Mouse (Mus musculus): ENCODE results near the gene Gucy2g. TPM values are rescaled to one million over a fixed set of nuclear protein-coding genes. Genes with fewer than 3 reads are reported as not detected.
"Not testable (repeated sequence)": the region's sequence is repeated elsewhere in the genome, so short reads cannot be mapped to it uniquely, and the experiment has no call there.

Gucy2g gene
- polyA plus RNA-seq, 1 experiment: 0.32 TPM

DNA sequence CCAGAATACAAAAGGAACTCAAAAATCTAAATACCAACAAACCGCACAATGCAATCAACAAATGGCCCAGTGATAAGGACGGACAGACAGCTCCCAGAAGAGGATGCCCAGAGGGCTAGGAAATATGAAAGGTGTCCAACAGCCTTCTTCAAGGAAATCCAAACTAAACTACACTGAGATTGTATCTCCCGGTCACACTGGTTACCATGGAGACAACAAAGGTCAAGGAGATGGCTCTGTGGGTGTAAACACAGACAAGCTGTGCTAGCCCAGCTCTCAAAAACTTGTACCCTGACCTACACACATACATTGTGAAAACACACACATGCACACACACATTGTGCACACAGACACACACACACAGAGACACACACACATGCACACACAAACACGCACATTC, 78.8 kb downstream of the Gucy2g start:
- WGBS: 59% methylated on average over 4 of the region's 4 CpGs
- TF ChIP-seq POLR2A (IDR thresholded peaks at IDR 0.05; ENCODE audit: borderline replicate concordance, extremely low read depth, low read depth, low read length) (no peak), CTCF (IDR thresholded peaks at IDR 0.05; ENCODE audit: insufficient read depth, low read length) (no peak)
- Histone ChIP-seq H3K4me3 (replicated peaks; ENCODE audit: extremely low read depth, low read depth, low read length) (no peak overlapping the region), H3K4me1 (ENCODE audit: control insufficient read depth, insufficient read depth, low read length) (peaks cover under 1% of the 10 kb centered on the region; the same call in 1 of the 2 replicates)
- no peak for DNase-seq

DNA sequence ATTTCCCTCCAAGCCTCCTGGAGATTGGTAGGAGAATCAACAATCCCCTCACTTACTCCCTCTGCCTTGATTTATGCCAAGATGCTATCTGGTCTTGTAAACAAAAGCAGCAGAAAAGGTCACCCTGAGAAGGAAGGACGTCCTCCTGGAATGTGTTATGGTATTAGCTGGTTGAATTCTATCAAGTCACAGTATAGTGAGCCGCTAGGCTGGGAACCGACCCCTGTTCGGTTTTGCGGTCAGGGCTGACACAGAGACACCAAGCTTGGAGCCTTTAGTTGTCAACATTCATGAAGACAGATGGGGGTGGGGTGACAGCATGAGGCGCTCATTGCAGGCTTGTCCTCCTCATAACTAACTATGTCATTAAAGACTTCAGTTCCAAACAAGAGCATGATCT, 81.2 kb downstream of the Gucy2g start:
- H3K4me1 ChIP-seq (ENCODE audit: control insufficient read depth, insufficient read depth, low read length): no peaks in the 10 kb centered on the region
- DNase-seq: no peak
- no peak for TF ChIP-seq POLR2A (IDR thresholded peaks at IDR 0.05; ENCODE audit: borderline replicate concordance, extremely low read depth, low read depth, low read length)
- no peak for TF ChIP-seq CTCF (IDR thresholded peaks at IDR 0.05; ENCODE audit: insufficient read depth, low read length)
- H3K4me3 ChIP-seq (replicated peaks; ENCODE audit: extremely low read depth, low read depth, low read length): no peak overlapping the region
- WGBS: 44% methylated on average over 6 of the region's 6 CpGs

DNA sequence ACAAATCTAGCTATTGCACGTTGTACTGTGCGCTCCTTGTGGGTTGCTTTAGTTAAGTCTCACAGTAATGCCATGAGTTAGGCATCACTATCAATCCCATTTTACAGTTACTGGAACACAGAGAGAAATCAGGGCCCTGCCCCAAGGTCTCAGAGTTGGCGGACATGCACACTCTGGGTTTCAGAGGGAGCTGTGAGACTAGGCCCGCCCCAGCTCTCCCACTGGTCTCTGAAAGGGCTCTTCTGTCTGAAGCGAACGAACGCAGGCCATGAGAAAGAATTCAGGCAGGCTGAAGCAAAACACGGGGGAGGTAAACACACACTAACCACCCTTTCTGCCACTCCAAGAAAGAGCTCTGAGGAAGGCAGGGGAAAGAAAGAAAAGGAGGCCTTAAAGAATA, 82.4 kb downstream of the Gucy2g start:
- 68% methylated on average over 8 of the region's 8 CpGs for WGBS
- Histone ChIP-seq H3K4me3 (replicated peaks; ENCODE audit: extremely low read depth, low read depth, low read length) (no peak overlapping the region), H3K4me1 (ENCODE audit: control insufficient read depth, insufficient read depth, low read length) (no peaks in the 10 kb centered on the region)
- no peak for TF ChIP-seq CTCF (IDR thresholded peaks at IDR 0.05; ENCODE audit: insufficient read depth, low read length)
- no peak for TF ChIP-seq POLR2A (IDR thresholded peaks at IDR 0.05; ENCODE audit: borderline replicate concordance, extremely low read depth, low read depth, low read length)
- no peak for DNase-seq

DNA sequence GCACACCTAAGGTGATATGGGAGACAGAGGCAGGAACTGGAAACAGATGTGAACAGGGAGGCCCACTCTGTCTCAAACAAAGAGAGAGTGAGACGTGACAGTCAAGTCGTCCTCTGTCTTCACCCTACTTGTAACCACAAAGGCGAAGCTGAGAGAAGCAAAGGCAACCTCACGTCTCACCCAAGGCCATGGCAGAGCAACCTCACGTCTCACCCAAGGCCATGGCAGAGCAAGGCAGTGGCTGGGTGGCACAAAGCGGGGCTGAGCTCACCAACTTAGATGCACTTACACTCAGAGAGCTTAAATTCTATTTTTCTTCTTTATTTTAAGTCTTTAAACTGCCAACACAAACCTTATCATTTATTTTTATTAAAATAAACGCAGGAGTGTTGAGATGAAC, 84.0 kb downstream of the Gucy2g start:
- no peak for DNase-seq
- H3K4me1 ChIP-seq (ENCODE audit: control insufficient read depth, insufficient read depth, low read length): no peaks in the 10 kb centered on the region
- WGBS: 78% methylated on average over 7 of the region's 7 CpGs
- no peak overlapping the region for H3K4me3 ChIP-seq (replicated peaks; ENCODE audit: extremely low read depth, low read depth, low read length)
- TF ChIP-seq POLR2A (IDR thresholded peaks at IDR 0.05; ENCODE audit: borderline replicate concordance, extremely low read depth, low read depth, low read length): no peak
- no peak for TF ChIP-seq CTCF (IDR thresholded peaks at IDR 0.05; ENCODE audit: insufficient read depth, low read length)

DNA sequence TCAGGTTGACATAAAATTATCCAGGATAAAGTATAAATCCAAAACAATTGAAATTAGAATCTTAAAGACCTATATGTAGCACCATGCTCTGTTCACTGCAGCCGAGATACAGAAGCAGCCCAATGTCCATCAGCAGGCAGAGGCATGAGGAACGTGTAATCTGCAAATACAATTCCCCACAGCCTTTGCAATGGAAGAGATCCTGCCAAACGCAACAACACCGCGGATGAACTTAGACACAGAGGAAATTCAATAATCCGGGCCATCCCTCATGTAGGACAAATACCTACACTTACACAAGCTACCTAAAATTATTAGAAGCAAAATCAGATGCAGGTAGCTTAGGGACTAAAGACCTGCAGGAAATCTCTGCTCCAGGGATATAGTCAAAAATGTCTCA, 88.1 kb downstream of the Gucy2g start:
- H3K4me1 ChIP-seq (ENCODE audit: control insufficient read depth, insufficient read depth, low read length): no peaks in the 10 kb centered on the region
- 87% methylated on average over 6 of the region's 6 CpGs for WGBS
- DNase-seq: no peak
- no peak overlapping the region for H3K4me3 ChIP-seq (replicated peaks; ENCODE audit: extremely low read depth, low read depth, low read length)
- TF ChIP-seq CTCF (IDR thresholded peaks at IDR 0.05; ENCODE audit: insufficient read depth, low read length): no peak
- no peak for TF ChIP-seq POLR2A (IDR thresholded peaks at IDR 0.05; ENCODE audit: borderline replicate concordance, extremely low read depth, low read depth, low read length)

DNA sequence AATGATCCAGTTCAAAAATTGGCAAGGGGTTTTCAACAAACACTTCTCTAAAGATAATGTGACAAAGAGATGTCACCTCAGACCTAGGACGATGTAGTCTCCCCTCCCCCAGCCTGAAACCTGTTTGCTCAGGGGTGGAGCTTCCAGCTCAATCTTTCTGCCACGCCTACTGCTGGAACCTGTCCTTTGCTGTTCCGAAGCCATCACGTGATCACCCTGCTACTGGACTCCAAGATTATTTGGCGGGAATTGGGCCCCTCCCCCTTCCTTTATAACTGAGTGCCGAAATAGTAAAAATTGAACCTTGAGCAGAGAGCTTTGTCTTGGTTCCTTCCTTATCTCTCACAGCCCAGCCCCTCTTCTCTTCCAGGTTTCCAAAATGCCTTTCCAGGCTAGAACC, 88.8 kb downstream of the Gucy2g start:
- H3K4me3 ChIP-seq (replicated peaks; ENCODE audit: extremely low read depth, low read depth, low read length); H3K4me1 ChIP-seq (ENCODE audit: control insufficient read depth, insufficient read depth, low read length); DNase-seq: not testable (repeated sequence)
- 57% methylated on average over 6 of the region's 6 CpGs for WGBS

DNA sequence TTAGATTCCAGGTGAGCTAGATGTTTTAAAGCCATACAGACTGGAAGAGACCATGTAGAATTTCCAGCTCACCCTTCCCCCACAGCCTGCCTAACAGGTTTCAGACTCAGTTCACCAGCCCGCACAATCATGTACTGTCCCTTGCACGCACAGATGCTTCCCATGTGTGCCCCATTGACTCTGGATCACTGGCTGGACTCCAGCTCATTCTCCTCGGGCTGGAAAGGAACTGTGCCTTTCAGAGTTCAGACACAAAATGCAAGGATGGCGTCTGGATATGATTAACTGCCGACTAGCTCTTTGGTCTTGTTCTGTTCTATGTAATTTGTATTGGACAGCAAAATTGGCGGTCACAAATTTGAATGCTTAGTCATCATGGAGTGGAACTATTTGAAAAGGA, 91.4 kb downstream of the Gucy2g start:
- 75% methylated on average over 6 of the region's 6 CpGs for WGBS
- DNase-seq: no peak
- no peaks in the 10 kb centered on the region; the same call in 1 of the 2 replicates for H3K4me1 ChIP-seq (ENCODE audit: control insufficient read depth, insufficient read depth, low read length)
- no peak overlapping the region for H3K4me3 ChIP-seq (replicated peaks; ENCODE audit: extremely low read depth, low read depth, low read length)
- TF ChIP-seq CTCF (IDR thresholded peaks at IDR 0.05; ENCODE audit: insufficient read depth, low read length) (no peak), POLR2A (IDR thresholded peaks at IDR 0.05; ENCODE audit: borderline replicate concordance, extremely low read depth, low read depth, low read length) (no peak)

DNA sequence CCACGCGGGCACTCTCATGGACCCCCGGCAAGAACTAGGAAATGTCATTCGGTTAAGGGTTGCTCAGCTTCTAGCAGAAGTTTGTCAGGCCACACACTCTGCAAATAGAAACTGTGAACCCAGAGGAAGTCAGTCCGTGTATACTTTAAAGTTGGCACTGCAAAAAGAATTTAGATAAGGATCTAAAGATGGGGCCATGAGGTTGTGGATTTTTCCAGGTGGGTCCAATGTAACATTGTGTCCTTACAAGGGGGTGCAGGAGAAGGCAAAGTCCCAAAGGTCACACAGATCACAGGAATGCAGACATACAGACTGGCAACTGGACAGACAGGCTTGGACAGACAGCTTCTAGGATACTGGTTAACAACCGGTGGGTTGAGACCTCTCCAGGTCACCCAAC, 92.9 kb downstream of the Gucy2g start:
- 47% methylated on average over 6 of the region's 6 CpGs for WGBS
- DNase-seq: no peak
- H3K4me1 ChIP-seq (ENCODE audit: control insufficient read depth, insufficient read depth, low read length): no peaks in the 10 kb centered on the region; the same call in 1 of the 2 replicates
- TF ChIP-seq CTCF (IDR thresholded peaks at IDR 0.05; ENCODE audit: insufficient read depth, low read length): no peak
- TF ChIP-seq POLR2A (IDR thresholded peaks at IDR 0.05; ENCODE audit: borderline replicate concordance, extremely low read depth, low read depth, low read length): no peak
- H3K4me3 ChIP-seq (replicated peaks; ENCODE audit: extremely low read depth, low read depth, low read length): no peak overlapping the region

Other genes with a start within 250 kb of the Gucy2g start
- gene Gpam, start 114.0 kb downstream of the Gucy2g start, polyA plus RNA-seq (2012; rRNA removed): 59.0 and 70.8 TPM in 2 replicates
- 0.09 and 0.32 TPM in 2 replicates for gene Tectb, start 60.5 kb downstream of the Gucy2g start, polyA plus RNA-seq (2012; rRNA removed)
- 34.4 and 53.2 TPM in 2 replicates for gene Acsl5, start 10.7 kb upstream of the Gucy2g start, polyA plus RNA-seq (2012; rRNA removed)
- 6.8 and 10.8 TPM in 2 replicates for gene Zdhhc6, start 74.8 kb upstream of the Gucy2g start, polyA plus RNA-seq (2012; rRNA removed)
- gene Vti1a, start 75.1 kb upstream of the Gucy2g start, polyA plus RNA-seq (2012; rRNA removed): 10.3 and 11.5 TPM in 2 replicates

All from lung, adult 2 months (tissue).